Mouse (Mus musculus) activated CD4-positive, CD25-positive, alpha-beta regulatory T cell, adult 9 weeks (primary cell): Measurements from ENCODE around the gene Them7. TPM values are rescaled to one million over a fixed set of nuclear protein-coding genes. Genes with fewer than 3 reads are reported as not detected.

ENCODE experiments used
- polyA plus RNA-seq: library from polyadenylated mRNA; unstranded; fragments of 100-300 nt; shearing (Covaris generic); gene quantifications from one replicate; pipeline ENCODE4 v1.2.1, GENCODE M21; 2017

Them7 gene
- not detected for polyA plus RNA-seq

GRCm38 (mm10) chr2:105224134-105224986 is at the start of gene Them7:
TSS of gene Them7 (plus strand) at chr2:105224320.

GRCm38 (mm10) chr2:105399085-105399891 is 175.2 kb downstream of the Them7 start, which contains the start of gene Rcn1:
TSS of gene Rcn1 (minus strand) at chr2:105399319.

Other genes starting within 250 kb of the Them7 start
- gene Eif3m, start 207.2 kb upstream of the Them7 start, polyA plus RNA-seq, result 332 TPM
- gene Gm11060, start 132.3 kb upstream of the Them7 start, polyA plus RNA-seq, result not detected
- gene Wt1, start 97.8 kb upstream of the Them7 start, polyA plus RNA-seq, result not detected
- 12.3 TPM for gene Rcn1, start 175.0 kb downstream of the Them7 start, polyA plus RNA-seq